Mouse (Mus musculus) megakaryocyte progenitor cell, adult 5-6 weeks (primary cell): Measurements from ENCODE around the gene Fthl17e. TPM values are rescaled to one million over a fixed set of nuclear protein-coding genes. Genes with fewer than 3 reads are reported as not detected.
A peak's percentile ranks its signal among the peaks of the same experiment; 100 is the strongest.
"Not testable (repeated sequence)": the region's sequence is repeated elsewhere in the genome, so short reads cannot be mapped to it uniquely, and the experiment has no call there.

Source experiments
- ATAC-seq: replicated peaks from 2 replicates; pipeline ENCODE4 v1.8.0; 2016; ENCODE audit warnings: mild to moderate bottlenecking, moderate TSS enrichment, inconsistent platforms; ENCODE audit not compliant: poor library complexity
- total RNA-seq, 2 experiments: library from RNA; stranded (forward) in 1 of 2; stranded (reverse) in 1 of 2; fragments of 157-497, 149-512 nt in 1 of 2; fragments of 200-1000 nt in 1 of 2; gene quantifications; 2 replicates each; pipeline versions ENCODE4 v1.2.3 to v1.2.4; 2015 to 2017

Gene Fthl17e
- total RNA-seq (2015) (not detected in 2 replicates), total RNA-seq (2017) (not detected in 2 replicates)

DNA sequence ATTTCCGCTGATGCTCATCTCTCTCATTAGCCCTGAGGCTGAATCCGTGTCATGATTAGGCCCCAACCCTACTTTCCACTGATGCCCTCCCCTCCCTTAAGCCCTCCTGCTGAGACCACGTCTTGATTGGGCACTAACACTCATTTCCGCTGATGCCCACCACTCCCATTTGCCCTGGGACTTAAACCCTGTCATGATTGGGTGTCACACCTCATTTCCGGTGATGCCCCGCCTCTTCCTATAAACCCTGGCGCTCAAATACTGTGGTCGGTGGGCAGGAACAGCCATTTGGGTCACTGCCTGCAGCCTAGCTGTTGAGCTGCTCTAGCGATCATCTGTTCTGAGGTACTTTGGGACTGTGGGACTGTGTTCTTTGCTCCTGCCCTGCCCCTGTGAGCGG is at the start of gene Fthl17e:
Fthl17e (plus strand) TSS at position 301 of the 400 bp plus-strand sequence.
- not testable (repeated sequence) for ATAC-seq

- not testable (repeated sequence) for ATAC-seq
These were observed 46.6 kb upstream of the Fthl17e start, which contains the start of gene Fthl17d for GRCm38 (mm10) chrX:8986655-8987054. Gene Fthl17d (minus strand): TSS chrX:8986755.

GRCm38 (mm10) chrX:9016079-9016478 is 17.2 kb upstream of the Fthl17e start:
- no peak for ATAC-seq

DNA sequence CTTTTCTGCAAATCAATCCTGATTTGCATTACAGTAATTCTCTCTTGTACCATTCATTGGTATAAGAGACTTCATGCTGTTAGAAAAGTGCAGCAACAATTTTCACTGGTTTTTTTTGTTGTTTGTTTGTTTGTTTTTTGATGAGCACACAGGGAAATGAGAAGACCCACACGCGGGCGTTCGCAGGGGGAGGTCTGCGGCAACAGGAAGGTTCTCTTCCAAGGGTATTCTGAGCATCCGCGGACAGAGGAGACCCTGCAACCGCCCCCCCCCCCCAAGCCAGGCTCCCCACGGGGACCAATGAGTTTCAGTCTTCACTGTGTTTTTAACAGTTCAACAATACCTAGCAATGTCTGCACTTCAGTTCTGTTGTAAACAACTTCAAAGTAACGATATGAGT is 13.8 kb upstream of the Fthl17e start:
- no peak for ATAC-seq

DNA sequence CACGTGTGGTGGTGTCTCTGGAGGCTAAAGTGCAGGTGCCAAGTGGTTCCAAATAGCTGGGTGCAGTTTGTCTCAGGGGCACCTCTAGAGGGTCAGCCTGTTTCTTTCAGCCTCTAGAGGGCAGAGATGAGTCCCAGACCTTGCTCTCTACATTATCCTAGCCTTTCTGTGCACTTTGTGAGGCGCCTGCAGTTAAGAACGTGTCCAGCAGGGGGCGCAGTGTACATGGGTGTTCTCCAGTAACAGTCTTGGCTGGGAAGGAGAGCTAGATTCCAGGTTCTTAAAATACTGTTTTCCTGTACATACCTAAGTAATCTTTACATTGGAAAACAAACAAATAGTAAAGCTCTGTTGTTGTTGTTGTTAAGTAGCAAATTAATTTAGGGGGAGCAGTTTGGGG is 8.3 kb downstream of the Fthl17e start:
- peak; percentile 60 for ATAC-seq

DNA sequence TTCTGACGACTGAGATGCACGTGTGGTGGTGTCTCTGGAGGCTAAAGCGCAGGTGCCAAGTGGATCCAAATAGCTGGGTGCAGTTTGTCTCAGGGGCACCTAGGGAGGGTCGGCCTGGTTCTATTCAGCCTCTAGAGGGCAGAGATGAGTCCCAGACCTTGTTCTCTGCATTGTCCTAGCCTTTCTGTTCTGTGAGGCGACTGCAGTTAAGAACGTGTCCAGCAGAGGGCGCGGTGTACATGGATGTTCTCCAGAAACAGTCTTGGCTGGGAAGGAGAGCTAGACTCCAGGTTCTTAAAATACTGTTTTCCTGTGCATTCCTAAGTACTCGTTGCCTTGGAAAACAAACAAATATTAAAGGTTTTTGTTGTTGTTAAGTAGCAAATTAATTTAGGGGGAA is 27.7 kb downstream of the Fthl17e start:
- ATAC-seq = peak; percentile 70

DNA sequence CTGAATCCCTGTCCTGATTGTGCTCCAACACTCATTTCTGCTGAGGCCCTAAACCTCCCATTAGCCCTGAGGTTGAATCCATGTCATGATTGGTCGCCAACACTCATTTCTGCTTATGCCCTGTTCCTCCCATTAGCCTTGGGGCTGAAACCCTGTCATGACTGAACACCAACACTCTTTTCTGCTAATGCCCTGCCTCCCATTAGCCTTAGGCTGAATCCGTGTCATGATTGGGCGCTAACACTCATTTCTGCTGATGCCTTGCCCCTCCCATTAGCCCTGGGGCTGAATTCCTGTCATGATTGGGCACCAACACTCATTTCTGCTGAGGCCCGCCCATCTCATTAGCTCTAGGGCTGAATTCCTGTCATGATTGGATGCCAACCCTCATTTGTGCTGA is 28.8 kb downstream of the Fthl17e start:
- no peak for ATAC-seq

- ATAC-seq = not testable (repeated sequence)
These were observed 29.4 kb downstream of the Fthl17e start, which contains the start of gene Fthl17f for GRCm38 (mm10) chrX:9062715-9063114. Gene Fthl17f (plus strand): TSS chrX:9063015.

GRCm38 (mm10) chrX:9077699-9078098 is 44.4 kb downstream of the Fthl17e start:
- peak; percentile 78 for ATAC-seq

Other genes starting within 250 kb of the Fthl17e start
- not detected in 2 replicates for gene Ssxb5, start 229.8 kb upstream of the Fthl17e start, total RNA-seq (2015)
- gene Ssxb5, start 229.8 kb upstream of the Fthl17e start, total RNA-seq (2017) = not detected in 2 replicates
- not detected in 2 replicates for gene Gm6592, start 189.5 kb upstream of the Fthl17e start, total RNA-seq (2015)
- not detected in 2 replicates for gene Gm6592, start 189.5 kb upstream of the Fthl17e start, total RNA-seq (2017)
- gene Gm5751, start 159.2 kb upstream of the Fthl17e start, total RNA-seq (2015) = not detected in 2 replicates
- gene Gm5751, start 159.2 kb upstream of the Fthl17e start, total RNA-seq (2017) = not detected in 2 replicates
- gene B630019K06Rik, start 141.1 kb upstream of the Fthl17e start, total RNA-seq (2015) = 0.79 and 1.3 TPM in 2 replicates
- gene B630019K06Rik, start 141.1 kb upstream of the Fthl17e start, total RNA-seq (2017) = 0.64 and 0.75 TPM in 2 replicates
- gene Fthl17b, start 70.5 kb upstream of the Fthl17e start, total RNA-seq (2015) = not detected in 2 replicates
- gene Fthl17b, start 70.5 kb upstream of the Fthl17e start, total RNA-seq (2017) = not detected in 2 replicates
- not detected in 2 replicates for gene Fthl17c, start 56.9 kb upstream of the Fthl17e start, total RNA-seq (2015)
- gene Fthl17c, start 56.9 kb upstream of the Fthl17e start, total RNA-seq (2017) = not detected in 2 replicates
- gene Fthl17d, start 46.7 kb upstream of the Fthl17e start, total RNA-seq (2015) = not detected in 2 replicates
- not detected in 2 replicates for gene Fthl17d, start 46.7 kb upstream of the Fthl17e start, total RNA-seq (2017)
- gene Fthl17f, start 29.5 kb downstream of the Fthl17e start, total RNA-seq (2015) = not detected in 2 replicates
- not detected in 2 replicates for gene Fthl17f, start 29.5 kb downstream of the Fthl17e start, total RNA-seq (2017)
- not detected in 2 replicates for gene 4930402K13Rik, start 71.1 kb downstream of the Fthl17e start, total RNA-seq (2015)
- gene 4930402K13Rik, start 71.1 kb downstream of the Fthl17e start, total RNA-seq (2017) = not detected in 2 replicates
- not detected in 2 replicates for gene Lancl3, start 166.4 kb downstream of the Fthl17e start, total RNA-seq (2015)
- 0.04 and 0.10 TPM in 2 replicates for gene Lancl3, start 166.4 kb downstream of the Fthl17e start, total RNA-seq (2017)
- not detected in 2 replicates for gene Gm14862, start 223.4 kb downstream of the Fthl17e start, total RNA-seq (2015)
- gene Gm14862, start 223.4 kb downstream of the Fthl17e start, total RNA-seq (2017) = not detected in 2 replicates
- 27.6 and 33.8 TPM in 2 replicates for gene Xk, start 239.3 kb downstream of the Fthl17e start, total RNA-seq (2015)
- 8.8 and 10.5 TPM in 2 replicates for gene Xk, start 239.3 kb downstream of the Fthl17e start, total RNA-seq (2017)